Mouse (Mus musculus) kidney, adult 18-20 months (tissue): ENCODE data around the gene Angpt4.
A peak's percentile ranks its signal among the peaks of the same experiment; 100 is the strongest.

Experiments used
- DNase-seq: peaks from one replicate; pipeline ENCODE4 v3.0.0; 2021

The Angpt4 gene

DNA sequence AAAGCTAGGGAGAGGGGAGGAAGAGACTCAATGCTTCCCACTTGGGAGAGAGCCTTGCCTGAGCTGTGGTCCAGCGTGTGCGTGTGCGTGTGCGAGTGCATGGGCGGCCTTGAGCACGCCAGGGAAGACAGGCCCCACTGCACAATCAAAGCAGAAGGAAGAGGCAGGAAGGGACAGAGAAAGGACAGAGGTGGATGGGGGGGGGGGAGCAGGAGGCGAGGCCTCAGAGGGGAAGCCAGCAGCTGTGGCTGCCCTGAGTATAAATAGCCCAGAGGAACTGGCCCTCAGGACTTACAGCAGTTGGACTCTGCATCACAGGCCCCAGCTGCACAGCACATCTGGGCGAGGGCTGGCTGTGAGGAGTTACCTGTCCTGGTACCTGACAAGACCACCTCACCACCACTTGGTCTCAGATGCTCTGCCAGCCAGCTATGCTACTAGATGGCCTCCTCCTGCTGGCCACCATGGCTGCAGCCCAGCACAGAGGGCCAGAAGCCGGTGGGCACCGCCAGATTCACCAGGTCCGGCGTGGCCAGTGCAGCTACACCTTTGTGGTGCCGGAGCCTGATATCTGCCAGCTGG, at the start of gene Angpt4:
TSS of gene Angpt4 (plus strand) at position 292 of the 582 bp plus-strand sequence.
- DNase-seq = no peak

- no peak for DNase-seq
These were observed 48.7 kb upstream of the Angpt4 start for GRCm38 (mm10) chr2:151862257-151862810.

- DNase-seq = no peak
These were observed 46.1 kb upstream of the Angpt4 start for GRCm38 (mm10) chr2:151864941-151865340.

- peak; percentile 54 for DNase-seq
These were observed 44.5 kb upstream of the Angpt4 start for GRCm38 (mm10) chr2:151866487-151866886.

GRCm38 (mm10) chr2:151868196-151868595, 42.8 kb upstream of the Angpt4 start:
- no peak for DNase-seq

- DNase-seq = no peak
These were observed 36.5 kb upstream of the Angpt4 start for GRCm38 (mm10) chr2:151874551-151874950.

GRCm38 (mm10) chr2:151876012-151876485, 35.0 kb upstream of the Angpt4 start:
- DNase-seq = peak; percentile 66

DNA sequence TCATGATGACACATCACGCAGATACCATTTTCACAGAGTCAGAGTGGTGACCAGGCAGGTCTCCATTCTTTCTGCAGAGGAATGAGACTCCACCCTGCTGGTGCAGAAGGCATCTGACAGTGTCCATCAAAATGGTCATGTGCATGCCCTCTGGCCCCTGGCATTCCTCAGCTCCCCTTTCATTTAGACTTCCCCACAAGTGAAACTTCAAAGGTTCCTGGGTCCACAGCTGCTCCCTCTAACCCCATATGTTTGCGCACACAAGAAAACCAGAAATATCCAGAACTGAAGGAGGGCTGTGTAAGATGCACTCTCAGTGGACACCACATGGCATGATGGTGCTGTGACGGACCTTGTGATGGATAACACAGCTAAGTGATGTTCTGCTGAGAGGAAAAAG, 32.4 kb upstream of the Angpt4 start:
- no peak for DNase-seq

- no peak for DNase-seq
These were observed 31.2 kb upstream of the Angpt4 start for GRCm38 (mm10) chr2:151879760-151880159.

DNA sequence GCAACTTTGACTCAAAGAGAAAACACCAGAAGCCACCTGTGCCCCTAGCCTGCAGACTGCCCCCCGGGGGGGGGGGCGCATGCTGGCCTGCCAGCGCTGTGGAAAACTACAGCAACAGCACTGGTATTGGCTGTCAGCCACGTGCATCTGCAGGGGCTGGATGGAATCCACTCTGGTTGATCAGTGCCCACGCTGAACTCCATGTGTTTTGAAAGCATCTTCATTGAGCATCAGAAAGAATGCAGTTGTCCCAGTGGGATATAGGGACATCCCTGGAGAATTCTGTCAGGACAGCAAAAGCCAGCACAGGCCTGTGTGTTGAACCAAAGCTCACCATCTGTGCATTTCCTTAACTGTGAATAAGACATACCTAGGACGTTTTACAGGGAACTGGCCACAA, 20.0 kb upstream of the Angpt4 start:
- DNase-seq = no peak

DNA sequence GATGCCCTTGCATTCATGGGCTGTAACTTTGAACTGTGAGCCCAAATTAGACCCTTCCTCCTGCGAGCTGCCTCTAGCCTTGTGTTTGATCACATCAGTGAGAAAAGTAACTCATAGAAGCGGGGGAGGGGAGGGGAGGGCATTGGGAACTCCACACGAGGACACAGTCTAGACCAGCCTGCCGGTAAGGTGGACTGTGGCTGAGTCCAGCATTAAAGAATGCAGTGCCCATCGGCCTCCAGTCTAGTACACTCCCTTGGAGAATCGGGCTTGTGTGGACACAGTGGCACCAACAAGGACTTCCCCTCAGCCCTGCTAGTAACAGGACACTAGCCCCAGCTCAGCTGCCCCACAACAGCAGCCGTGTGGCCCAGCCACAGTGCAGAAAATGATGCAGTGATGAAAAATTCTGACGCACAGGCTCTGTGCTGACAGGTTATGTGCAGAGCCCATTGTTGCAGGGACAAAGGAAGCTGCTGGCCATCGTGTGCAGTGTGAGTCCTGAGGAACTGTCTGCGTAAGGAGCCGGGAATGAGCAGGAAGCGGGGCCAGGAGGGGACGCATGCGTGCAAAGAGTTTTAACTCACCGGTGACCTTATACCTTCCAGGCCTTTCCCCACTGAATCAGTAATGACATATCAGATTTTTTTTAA, 17.8 kb upstream of the Angpt4 start:
- DNase-seq = no peak

- DNase-seq = peak; percentile 50
These were observed 16.6 kb upstream of the Angpt4 start for GRCm38 (mm10) chr2:151894209-151894980.

DNA sequence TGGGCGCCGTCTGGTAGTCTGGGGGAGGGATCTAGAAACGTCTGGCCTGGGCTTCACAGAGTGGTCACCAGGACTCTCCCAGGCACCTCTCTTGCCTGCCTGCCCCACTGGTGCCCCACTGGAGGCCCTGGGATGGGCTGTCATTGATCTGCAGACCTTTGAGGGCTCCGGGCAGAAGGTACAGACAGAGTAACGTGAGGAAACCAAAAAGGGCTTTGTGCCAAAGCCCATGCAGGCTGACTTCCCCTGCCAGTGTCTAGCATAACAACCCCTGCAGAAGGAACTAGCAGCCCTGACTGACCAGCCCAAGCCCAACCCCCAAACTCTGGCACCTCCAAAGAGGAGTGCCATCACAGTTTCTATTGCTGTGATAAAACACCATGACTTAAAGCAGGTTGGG, 15.1 kb upstream of the Angpt4 start:
- no peak for DNase-seq

GRCm38 (mm10) chr2:151898106-151898505, 12.9 kb upstream of the Angpt4 start:
- no peak for DNase-seq

GRCm38 (mm10) chr2:151900845-151901244, 10.2 kb upstream of the Angpt4 start:
- no peak for DNase-seq

DNA sequence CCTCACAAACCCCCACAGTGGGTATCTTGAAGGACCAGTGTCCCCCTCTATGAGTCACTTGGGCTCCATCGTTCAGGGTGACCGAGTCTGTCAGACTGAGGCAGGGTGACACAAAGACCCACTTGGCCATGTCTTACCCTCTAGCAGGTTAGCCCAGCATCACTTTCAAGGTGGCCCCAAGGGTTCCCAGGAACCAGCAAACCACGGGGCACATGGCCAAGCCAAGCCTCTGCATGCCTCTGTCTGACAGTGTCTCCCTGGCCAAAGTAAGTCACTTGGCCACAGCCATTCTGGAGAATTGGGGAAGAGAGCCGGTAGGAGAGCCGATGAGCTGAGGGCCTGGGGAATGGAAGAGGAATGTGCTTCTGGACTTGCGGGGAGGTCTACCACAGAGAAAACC, 7.7 kb upstream of the Angpt4 start:
- DNase-seq = no peak

DNA sequence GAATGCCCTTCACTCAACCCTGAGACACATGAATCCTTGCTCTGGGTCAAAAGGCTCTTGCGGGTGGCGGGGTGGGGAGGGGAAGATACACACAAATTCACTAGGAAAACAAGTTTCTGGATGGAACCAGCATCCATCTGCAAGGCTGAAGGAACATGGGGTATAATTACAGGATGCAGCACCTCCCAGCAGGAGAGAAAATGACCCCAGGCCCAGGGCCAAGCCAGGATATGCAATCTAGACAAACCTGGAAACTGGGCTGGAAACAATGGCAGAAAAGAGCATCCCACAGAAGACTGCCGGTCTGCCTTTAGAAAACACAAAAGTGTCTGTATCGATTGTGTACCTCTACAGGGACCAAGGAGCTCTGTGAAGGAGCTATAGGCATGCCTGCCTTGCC, 7.1 kb upstream of the Angpt4 start:
- no peak for DNase-seq

- no peak for DNase-seq
These were observed 6.4 kb upstream of the Angpt4 start for GRCm38 (mm10) chr2:151904636-151905035.

DNA sequence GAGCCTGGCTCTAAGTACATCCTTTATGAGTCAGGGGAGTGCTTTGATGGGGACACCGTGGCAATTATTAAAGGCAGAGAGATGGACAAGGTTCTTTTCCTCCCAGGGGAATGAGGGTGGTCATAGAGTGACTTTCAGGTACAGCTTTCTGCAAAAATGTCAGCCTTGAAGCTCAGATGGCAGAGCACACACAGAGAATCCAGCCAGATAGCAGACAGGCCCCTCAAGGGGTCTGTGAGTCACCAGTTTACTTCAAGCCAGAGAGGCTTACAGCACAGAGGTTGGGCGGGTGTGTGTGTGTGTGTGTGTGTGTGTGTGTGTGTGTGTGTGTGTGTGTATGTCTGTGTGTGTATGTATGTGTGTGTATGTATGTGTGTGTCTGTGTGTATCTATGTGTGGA, 4.0 kb upstream of the Angpt4 start:
- DNase-seq = no peak

DNA sequence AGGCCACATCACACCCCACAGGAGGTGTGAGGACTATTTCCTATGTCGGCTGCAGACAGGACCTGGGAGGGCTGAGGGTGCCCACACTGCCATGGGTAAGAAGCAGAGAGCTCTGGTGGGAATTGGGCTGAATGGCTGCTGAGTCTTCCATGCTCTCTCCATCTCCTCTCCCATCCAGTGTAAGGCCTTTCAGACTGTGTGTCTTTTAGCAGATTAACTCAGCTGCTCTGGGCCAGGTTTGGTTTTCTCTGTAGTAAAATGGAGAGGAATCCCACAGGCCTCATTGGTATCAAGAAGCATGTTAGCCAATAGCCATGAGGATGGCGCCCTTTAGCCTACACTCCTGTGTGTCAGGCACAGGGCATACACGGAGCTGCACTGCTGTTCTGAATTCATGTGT, 1.6 kb upstream of the Angpt4 start:
- DNase-seq = no peak

DNA sequence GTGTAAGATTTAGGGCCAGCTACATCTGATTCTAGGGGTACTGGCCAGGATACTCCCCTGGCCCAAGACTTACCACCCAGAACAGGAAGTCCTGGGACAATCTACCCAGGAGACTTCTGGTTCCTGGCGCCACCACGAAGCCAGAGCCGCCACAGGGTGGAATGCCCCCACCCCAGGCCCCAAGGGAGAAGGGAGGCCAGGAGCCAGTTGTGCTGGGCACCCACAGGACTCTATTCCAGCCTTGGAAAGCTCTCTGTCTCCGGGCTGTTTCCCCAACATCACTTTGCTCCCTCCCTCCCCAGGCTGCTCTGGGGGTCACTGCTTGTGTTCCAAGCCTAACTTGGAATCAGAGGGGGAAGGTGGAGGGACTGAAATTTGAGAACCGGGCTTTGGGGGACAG, 512 bp upstream of the Angpt4 start:
- no peak for DNase-seq

DNA sequence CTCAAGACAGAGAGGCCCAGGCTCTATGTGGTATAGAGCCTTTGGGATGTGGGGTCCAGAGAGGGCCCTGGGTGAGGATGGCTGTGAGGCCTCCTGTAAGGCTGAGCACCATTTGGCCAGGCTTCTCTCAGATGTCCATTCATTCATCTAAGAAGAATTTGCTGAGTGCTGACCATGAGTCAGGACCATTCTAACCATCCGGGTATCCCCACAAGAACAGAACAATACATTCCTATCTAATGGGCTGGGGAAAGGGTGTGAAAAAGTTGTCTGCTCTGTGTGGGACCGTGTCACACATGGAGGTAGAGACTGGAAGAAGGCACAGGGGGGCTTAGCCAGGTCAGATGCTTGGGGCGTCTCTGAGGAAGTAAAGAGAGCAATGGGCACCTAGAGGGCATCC, 741 bp downstream of the Angpt4 start:
- no peak for DNase-seq

DNA sequence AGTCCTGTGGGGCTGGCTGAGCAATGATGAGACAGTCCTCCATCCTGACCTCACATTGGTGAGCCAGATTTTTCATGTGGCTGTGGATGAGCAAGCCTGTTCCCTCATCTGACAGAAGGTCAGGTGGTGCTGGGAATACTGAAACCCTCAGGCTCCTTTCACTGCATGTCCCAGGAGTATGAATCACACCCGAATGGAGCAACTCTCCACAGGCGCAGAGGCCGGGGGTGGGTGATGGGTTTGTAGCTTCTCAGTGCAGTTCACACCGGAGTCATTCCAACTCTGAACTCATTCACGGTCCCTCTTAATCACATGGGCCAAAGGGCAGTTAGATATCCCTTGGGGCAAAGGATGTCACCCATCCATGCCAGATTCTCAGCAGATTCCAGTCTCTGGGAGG, 3.1 kb downstream of the Angpt4 start:
- DNase-seq = no peak

- no peak for DNase-seq
These were observed 4.1 kb downstream of the Angpt4 start for GRCm38 (mm10) chr2:151915111-151915510.
